Mouse (Mus musculus) urinary bladder, postnatal 14 days (tissue): ENCODE results near the gene Angptl6.

Experiments
- DNase-seq: peaks from one replicate; pipeline ENCODE4 v3.0.0; 2021; ENCODE audit warnings: low spot score

The Angptl6 gene

DNA sequence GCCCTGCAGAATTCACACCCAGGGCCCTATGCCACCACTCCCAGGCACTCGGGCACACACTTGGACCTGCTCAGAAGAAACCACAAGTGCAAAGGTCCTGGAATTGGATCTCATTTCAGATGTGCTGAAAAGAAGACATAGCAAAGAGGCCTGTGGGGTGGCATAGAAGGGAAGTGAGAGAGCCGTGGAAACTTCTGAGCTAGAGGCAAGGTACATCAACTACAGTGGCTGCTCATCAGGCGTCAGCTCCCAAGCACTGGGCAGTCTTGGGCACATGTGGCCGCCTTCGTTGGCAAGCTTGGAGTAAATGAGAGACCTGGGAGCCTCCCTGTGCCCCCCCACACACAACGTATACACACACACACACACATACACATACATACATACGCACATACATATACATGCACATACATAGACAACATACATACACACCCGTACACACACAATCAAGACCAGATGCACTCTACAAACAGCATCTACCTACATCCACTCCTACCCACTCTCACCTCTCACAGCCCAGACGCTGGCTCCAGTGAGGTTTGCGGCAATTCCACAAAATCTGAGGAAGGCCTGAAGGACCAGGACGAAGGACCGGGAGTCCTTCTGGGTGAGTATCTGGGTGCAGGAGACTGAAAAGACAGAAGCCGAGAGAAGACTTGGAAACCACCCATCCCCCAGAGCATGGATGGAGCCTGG lies at the start of gene Angptl6:
TSS of gene Angptl6 (minus strand) at position 631 of the 696 bp plus-strand sequence.
- no peak for DNase-seq

DNA sequence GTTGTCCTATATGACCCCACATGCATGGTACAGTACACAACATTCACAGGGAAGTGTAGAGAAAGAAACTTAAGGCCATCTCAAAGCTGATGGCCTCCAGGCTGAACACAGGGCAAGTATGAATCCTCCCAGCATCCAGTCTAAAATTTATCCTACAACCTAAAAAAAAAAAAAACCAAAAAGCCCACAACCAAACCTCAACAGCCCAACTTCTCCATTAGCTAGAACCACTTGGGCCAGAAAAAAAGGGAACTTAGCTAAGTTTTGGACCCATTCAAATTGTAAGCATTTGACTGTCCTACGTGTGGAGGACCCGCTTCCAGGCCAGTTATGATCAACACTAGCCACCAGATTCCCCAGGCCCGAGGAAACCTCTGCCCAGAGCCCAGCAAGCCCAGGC lies 43.7 kb upstream of the Angptl6 start:
- no peak for DNase-seq

DNA sequence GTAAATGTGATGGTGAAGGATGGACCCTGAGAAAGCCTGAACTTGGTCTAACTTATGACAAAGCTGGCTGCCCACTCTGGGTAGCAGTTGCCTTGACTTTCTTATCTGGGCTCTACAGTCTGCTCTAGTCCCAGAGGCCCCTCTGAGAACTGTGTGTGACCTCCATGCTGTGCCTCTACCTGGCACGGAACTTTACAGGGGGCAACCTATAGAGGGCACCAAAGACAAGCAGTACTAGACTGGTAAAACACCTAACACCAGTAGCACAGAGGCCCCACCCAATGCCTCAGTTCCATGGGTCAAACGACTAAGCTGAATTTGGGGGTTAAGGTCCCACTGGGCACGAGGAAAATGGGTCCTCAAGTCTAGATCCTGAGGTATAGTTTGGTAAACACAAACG lies 36.6 kb upstream of the Angptl6 start:
- no peak for DNase-seq

- no peak for DNase-seq
Observed at GRCm38 (mm10) chr9:20909948-20910347, 30.4 kb upstream of the Angptl6 start.

GRCm38 (mm10) chr9:20902174-20902491 lies 22.6 kb upstream of the Angptl6 start:
- DNase-seq, result no peak

DNA sequence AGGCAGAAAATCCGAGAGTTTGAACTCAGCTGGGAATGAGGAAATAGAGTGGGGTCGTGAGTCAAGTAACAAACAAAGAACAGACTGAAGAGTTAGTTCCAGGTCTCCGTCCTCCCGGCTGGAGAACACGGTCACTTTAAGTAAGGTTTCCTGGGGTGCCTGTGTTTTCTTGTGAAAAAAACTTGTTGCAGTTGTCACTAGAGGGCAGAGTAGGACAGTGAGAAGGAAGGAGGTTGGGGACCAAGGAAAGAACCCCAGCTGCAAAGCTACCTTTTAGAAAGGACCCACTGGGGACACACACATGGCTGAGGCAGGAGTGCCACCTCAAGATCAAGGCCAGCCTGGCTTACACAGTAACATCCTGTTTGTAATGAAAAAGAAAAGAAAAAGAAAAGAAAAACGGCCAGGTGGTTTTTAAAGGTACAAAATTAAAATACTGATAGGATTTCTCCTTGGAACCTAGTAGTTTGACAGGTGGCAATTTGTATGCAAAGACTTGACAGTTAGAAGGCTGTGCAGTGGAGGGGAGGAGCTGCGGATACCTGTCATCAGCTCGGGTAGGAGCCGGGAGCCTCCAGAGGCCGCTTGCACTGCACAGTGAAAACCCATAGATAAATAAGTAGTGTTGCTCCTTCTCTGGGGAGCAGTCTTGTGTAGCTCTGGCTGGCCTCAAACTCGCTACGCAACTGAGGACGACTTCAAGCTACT lies 22.1 kb upstream of the Angptl6 start:
- DNase-seq, result no peak

DNA sequence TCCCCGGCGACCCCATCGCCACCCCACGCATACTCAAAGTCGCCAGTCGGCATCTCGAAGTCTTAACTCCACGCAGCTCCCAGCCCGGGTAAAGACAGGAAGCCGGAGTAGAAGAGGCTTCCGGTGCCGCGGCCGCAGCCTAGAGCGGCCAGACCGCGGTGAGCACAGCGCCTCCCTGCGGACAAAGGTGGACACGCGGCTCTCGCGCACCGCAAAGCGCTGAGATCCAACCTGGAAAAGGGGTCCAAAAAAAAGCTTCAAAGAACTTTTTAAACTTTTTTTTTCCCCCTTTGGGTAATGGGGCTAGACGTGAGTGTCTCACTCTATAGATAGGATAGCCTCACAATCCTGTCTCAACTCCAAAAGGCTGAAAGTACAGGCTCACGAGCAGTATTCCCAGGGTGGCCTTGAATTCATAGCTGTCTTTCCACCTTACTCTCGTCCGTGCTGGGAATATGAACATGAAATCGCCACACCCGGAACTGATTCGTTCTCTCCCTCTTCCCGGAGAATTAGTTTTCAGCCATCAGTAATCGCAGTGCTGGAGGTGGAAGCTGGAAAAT lies 19.1 kb upstream of the Angptl6 start, which contains the start of gene Eif3g:
TSS of gene Eif3g (minus strand) at position 113 of the 563 bp plus-strand sequence.
- peak; percentile 88 for DNase-seq

DNA sequence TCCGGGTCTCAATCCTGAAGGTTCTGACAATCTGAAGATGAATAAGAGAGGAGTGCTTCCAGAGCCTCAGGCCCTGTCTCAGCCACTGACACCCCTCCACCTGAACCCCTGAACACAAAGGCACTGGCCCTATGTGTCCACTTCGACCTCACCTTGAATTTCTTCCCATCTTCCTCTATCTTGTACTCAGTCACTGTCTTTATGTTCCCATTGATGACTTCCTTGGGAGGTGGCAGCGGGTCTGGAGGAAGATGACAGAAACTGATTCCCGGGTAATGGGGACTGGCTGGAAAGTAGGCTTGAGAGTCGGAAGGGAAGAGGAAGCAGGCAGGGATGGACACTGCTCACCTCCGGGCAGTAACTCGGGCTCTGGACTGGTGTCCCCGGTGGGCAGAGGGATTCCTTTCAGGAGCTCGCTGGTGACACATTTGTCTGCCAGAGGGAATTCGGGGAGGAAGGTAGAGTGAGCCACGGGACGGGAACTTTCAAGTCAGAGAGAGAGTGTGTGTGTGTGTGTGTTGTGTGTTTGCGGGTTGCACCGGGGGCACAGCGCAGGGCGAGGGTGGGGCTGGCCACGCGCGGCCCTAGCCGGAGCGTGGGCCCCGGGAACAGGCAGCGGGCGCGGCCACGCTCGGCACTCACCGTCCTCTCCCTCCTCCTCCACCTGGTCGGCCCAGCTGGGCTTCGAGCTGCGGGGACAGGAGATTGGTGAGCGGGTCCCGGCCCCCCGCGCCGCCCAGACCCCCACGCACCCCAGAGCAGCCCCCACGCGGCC lies 18.4 kb upstream of the Angptl6 start:
- DNase-seq, result no peak

DNA sequence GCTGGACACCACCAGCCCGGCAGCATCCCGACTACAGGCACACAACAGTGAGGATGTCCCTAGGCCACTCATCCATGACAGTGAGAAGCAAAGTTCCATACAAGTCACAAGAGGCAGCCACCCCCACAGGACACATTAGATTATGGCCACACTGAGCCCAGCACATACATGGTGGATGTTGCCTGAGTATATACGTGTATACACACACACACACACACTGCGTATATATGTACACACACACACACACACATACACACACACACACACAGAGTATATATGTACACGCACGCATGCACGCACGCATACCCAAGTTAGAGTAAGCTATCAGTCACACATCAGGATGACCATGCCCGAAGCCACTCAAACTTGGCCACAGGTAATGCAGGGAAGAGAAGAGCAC lies 15.9 kb upstream of the Angptl6 start:
- DNase-seq, result no peak

- DNase-seq, result no peak
Observed at GRCm38 (mm10) chr9:20894629-20895028, 15.1 kb upstream of the Angptl6 start.

GRCm38 (mm10) chr9:20893590-20894343 lies 14.2 kb upstream of the Angptl6 start:
- no peak for DNase-seq

DNA sequence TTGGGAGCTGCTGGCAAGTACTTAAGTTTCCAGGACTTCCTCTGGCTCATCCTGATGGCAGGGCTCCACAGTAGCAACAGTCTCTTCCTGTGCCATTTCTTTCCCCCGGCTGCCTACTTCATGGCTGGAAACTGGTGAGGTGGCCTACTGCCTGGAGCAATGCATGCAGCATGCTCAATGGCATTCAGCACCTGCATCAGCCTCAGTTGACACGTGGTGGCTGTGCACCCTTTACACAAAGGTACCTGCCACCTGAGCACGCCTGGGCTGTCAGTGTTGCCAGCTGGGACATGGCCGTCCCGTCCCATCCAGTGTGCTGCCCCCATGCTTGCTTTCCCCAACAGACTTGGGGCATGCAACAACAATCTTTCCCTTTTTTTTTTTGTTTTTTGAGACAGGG lies 13.5 kb upstream of the Angptl6 start:
- DNase-seq, result no peak

GRCm38 (mm10) chr9:20892104-20892653 lies 12.7 kb upstream of the Angptl6 start:
- DNase-seq, result no peak

DNA sequence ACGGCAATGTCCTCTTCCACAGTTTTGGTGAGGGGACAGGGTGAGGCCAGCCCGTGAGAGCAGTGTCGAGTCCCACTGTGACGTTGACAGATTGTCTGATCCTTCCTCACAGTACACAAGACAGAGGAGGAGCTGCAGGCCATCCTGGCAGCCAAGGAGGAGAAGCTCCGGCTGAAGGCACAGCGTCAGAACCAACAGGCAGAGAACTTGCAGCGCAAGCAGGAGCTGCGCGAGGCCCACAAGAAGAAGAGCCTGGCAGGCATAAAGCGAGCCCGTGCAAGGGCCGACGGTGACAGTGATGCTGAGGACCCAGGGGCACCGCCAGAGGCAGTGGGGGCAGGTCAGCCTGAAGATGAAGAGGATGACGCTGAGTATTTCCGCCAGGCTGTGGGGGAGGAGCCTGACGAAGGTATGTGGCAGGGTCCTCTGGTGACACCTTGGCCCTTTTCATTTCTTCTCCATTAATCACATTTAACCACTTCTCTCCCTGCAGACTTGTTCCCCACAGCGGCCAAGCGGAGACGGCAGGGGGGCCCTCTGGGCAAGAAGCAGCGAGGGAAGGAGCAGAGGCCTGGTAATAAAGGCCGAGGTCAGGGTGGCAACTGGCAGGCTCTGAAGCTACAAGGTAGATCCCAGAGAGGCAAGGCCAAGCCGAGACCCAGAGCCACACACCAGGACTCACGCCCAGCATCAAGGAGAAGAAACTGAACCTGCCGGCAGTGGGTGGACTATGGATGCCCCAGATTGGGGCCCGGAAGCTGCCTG lies 12.0 kb upstream of the Angptl6 start:
- no peak for DNase-seq

DNA sequence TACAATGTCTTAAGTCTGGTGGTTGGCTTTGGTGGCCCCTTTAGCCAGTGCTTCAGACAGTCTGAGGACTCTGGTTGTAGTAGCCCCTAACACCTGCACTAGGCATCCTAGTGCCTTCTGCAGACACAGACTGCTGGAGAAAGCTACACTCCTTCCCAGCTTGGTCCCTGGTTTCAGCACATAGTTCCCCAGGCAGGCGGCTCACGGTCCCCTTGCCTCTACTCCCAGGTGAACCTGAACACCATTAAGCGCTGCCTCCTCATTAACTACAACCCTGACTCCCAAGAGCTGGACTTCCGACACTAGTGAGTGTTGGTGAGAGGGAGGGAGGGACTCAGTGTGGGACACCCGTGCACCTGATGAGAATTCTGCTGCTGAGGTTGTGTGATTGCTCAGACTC lies 10.9 kb upstream of the Angptl6 start:
- DNase-seq, result no peak

DNA sequence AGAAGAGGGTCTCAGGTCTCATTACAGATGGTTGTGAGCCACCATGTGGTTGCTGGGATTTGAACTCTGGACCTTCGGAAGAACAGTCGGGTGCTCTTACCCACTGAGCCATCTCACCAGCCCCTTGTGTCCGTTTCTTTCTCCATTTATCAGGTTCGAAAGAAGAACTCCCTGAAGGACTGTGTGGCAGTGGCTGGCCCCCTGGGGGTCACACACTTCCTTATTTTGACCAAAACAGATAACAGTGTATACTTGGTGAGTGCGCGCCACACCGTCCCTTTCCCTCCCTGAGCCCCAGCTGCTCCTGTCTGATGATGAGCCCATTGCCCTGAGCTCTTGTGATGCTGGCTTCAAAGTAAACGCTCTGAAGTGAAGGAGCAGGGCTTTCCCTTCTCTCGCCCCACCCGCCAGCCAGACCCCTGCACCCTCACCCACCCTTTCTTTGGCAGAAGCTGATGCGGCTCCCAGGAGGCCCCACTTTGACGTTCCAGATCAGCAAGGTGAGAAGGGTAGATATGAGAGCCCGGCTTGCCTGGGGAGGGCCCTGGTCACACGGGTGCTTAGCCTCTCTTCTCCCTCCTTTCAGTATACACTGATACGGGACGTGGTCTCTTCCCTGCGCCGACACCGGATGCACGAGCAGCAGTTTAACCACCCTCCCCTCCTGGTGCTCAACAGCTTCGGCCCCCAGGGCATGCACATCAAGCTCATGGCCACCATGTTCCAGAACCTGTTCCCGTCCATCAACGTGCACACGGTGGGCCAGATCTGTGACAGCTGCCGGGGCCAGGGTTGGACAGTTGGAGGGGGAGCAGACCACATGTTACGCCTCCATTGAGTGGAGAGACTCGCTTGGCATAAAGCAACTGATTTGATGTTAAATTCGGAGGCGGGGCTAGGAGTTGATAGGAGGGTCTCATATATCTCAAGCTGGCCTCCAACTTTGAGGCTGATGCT lies 9.9 kb upstream of the Angptl6 start:
- no peak for DNase-seq

DNA sequence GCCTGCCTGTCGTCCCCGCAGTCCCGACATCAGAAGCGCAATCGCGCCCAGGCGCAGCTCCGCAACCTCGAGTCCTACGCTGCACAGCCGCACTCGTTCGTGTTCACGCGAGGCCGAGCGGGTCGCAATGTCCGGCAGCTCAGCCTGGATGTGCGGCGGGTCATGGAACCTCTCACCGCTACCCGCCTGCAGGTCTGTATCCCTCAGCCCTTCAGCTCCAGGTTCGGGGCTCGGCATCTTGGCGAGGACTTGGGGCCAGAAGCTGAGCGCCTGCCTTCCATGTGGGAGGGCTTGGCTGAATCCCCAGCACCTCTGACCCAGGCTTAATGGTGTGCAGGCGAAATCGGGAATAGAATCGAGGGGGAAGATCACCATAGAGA lies 8.8 kb upstream of the Angptl6 start:
- no peak for DNase-seq

DNA sequence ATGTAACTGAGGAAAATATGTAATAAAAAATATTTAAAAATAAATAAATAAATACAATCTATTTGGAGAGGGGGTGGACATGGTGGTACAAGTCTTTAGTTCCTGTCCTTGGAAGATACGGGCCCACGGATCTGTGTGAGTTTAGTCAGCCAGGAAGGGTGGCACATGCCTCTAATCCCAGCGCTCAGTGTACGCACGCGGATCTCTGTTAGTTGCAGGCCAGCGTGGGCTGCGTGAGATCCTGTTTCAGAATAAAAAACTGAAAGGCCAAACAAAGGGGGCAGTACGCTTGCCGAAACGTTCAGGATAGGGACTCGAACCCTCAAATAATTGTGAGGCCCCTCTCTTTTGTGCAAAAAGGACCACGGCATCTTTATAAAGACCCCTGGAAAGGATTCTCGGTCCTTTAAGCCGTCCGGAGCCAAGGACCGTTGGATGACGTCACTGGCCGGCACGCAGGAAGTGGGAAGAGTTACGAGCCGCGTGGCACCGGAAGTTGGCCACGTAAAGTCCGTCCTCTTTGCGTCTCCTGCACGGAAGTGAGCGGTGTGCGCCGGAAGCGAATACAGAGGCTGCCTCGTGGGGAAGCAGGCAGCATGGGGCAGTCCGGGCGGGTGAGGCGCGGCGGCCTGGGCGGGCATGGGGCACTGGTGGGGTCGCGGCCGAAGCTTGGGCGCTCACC lies 8.3 kb upstream of the Angptl6 start, which contains the start of gene Ppan:
TSS of gene Ppan (plus strand) at position 472 of the 682 bp plus-strand sequence.
- peak; percentile 96 for DNase-seq

GRCm38 (mm10) chr9:20887191-20887590 lies 7.7 kb upstream of the Angptl6 start:
- DNase-seq, result no peak
